Mouse (Mus musculus) ES-Bruce4 (cell line): ENCODE measurements around the gene Ano1. TPM values are rescaled to one million over a fixed set of nuclear protein-coding genes. Genes with fewer than 3 reads are reported as not detected.

Experiments used
- H3K27ac ChIP-seq: 2 replicates; pipeline ENCODE4 v1.5.1; 2012; ENCODE audit warnings: low read length, inconsistent platforms; ENCODE audit not compliant: insufficient read depth
- H3K27me3 ChIP-seq: 2 replicates; pipeline ENCODE4 v1.6.1; 2012; ENCODE audit warnings: mild to moderate bottlenecking, low read length, inconsistent platforms; ENCODE audit not compliant: control insufficient read depth, poor library complexity, insufficient read depth, severe bottlenecking
- H3K36me3 ChIP-seq: 2 replicates; pipeline ENCODE4 v1.6.1; 2012; ENCODE audit warnings: inconsistent platforms, mild to moderate bottlenecking, low read length, moderate library complexity; ENCODE audit not compliant: control insufficient read depth, poor library complexity, insufficient read depth, severe bottlenecking
- H3K4me1 ChIP-seq: one replicate; pipeline ENCODE4 v1.8.1; 2011; ENCODE audit warnings: low read length; ENCODE audit not compliant: control insufficient read depth, insufficient read depth
- H3K4me3 ChIP-seq: 2 replicates; pipeline ENCODE4 v1.5.1; 2011; ENCODE audit warnings: low read depth, mild to moderate bottlenecking, low read length
- H3K9ac ChIP-seq: 2 replicates; pipeline ENCODE4 v1.6.1; 2012; ENCODE audit warnings: low read depth, mild to moderate bottlenecking, inconsistent platforms; ENCODE audit not compliant: poor library complexity, severe bottlenecking
- H3K9me3 ChIP-seq: replicated peaks from 2 replicates; pipeline ENCODE4 v1.6.1; 2012; ENCODE audit warnings: mild to moderate bottlenecking, low read length, inconsistent platforms; ENCODE audit not compliant: control insufficient read depth, poor library complexity, insufficient read depth, severe bottlenecking
- CTCF ChIP-seq: IDR thresholded peaks from one replicate; pipeline ENCODE4 v1.8.1; 2011; ENCODE audit warnings: low read depth, low read length
- EP300 ChIP-seq: IDR thresholded peaks from 2 replicates; pipeline ENCODE4 v1.6.1; 2011; ENCODE audit warnings: low read depth, low read length; ENCODE audit not compliant: insufficient read depth
- POLR2A ChIP-seq: IDR thresholded peaks from one replicate; pipeline ENCODE4 v1.8.1; 2011; ENCODE audit warnings: low read length; ENCODE audit not compliant: insufficient read depth
- polyA plus RNA-seq: library from polyadenylated mRNA; stranded (reverse); fragments of >200 nt; gene quantifications from 2 replicates; pipeline ENCODE4 v1.2.4, GENCODE M21; 2011; ENCODE audit warnings: low read depth; ENCODE audit not compliant: missing spikeins, insufficient read depth, insufficient read length

Ano1 gene
- polyA plus RNA-seq, 1 experiment, result 1.7 TPM

GRCm38 (mm10) chr7:144549904-144550566 is 201.7 kb downstream of the Ano1 start:
- no peak for TF ChIP-seq POLR2A
- no peak for TF ChIP-seq CTCF
- no peak for TF ChIP-seq EP300

DNA sequence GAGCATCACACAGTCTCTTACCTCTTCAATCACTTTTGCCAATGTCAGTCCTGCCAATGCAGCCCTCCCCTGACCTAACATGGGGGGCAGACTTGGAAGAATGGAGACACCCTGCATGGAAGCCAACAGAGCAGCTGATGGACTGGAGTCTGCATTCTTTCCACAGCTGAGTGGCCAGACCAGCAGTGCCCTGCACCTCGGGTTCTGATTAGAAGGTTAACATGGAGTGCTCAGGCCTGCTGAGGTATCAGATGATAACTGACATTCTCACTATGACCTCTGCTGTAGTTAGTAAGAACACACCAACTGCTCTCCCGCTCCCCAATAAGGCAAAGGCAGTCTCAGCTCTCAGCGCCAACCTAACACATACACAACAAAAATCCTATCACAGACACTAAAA is 206.5 kb downstream of the Ano1 start:
- Histone ChIP-seq H3K9me3 (no peaks in the 10 kb centered on the region), H3K4me1 (no peaks in the 10 kb centered on the region), H3K4me3 (no peak overlapping the region), H3K27ac (no peak overlapping the region), H3K27me3 (no peaks in the 10 kb centered on the region), H3K36me3 (peaks cover 3% of the 10 kb centered on the region; the same call in 1 of the 2 replicates), H3K9ac (no peak overlapping the region)
- TF ChIP-seq EP300, result no peak
- no peak for TF ChIP-seq POLR2A
- no peak for TF ChIP-seq CTCF

More at GRCm38 (mm10) chr7:144549904-144550566, 201.7 kb downstream of the Ano1 start:
- no peak overlapping the region for H3K9ac ChIP-seq
- H3K4me1 ChIP-seq, result peaks cover 3% of the 10 kb centered on the region
- H3K36me3 ChIP-seq, result peaks cover 3% of the 10 kb centered on the region; the same call in 1 of the 2 replicates
- no peak overlapping the region for H3K27ac ChIP-seq
- H3K27me3 ChIP-seq, result no peaks in the 10 kb centered on the region
- no peak overlapping the region for H3K4me3 ChIP-seq
- H3K9me3 ChIP-seq, result no peaks in the 10 kb centered on the region

GRCm38 (mm10) chr7:144541351-144541750 is 210.4 kb downstream of the Ano1 start:
- no peak overlapping the region for H3K9ac ChIP-seq

GRCm38 (mm10) chr7:144539146-144539545 is 212.6 kb downstream of the Ano1 start:
- H3K27me3 ChIP-seq, result no peaks in the 10 kb centered on the region
- H3K4me3 ChIP-seq, result no peak overlapping the region
- H3K9me3 ChIP-seq, result no peaks in the 10 kb centered on the region
- H3K4me1 ChIP-seq, result no peaks in the 10 kb centered on the region
- H3K36me3 ChIP-seq, result no peaks in the 10 kb centered on the region; the same call in 1 of the 2 replicates
- H3K9ac ChIP-seq, result no peak overlapping the region
- no peak for TF ChIP-seq POLR2A
- no peak for TF ChIP-seq EP300
- TF ChIP-seq CTCF, result no peak
- H3K27ac ChIP-seq, result no peak overlapping the region

More at GRCm38 (mm10) chr7:144541351-144541750, 210.4 kb downstream of the Ano1 start:
- no peak for TF ChIP-seq EP300
- TF ChIP-seq POLR2A, result no peak
- no peak for TF ChIP-seq CTCF
- H3K36me3 ChIP-seq, result no peaks in the 10 kb centered on the region; the same call in 1 of the 2 replicates
- no peaks in the 10 kb centered on the region for H3K4me1 ChIP-seq
- no peaks in the 10 kb centered on the region for H3K9me3 ChIP-seq
- no peaks in the 10 kb centered on the region for H3K27me3 ChIP-seq
- no peak overlapping the region for H3K4me3 ChIP-seq
- no peak overlapping the region for H3K27ac ChIP-seq

Other genes starting within 250 kb of the Ano1 start
- gene Ppfia1, start 198.2 kb downstream of the Ano1 start, polyA plus RNA-seq, result 59.0 and 80.5 TPM in 2 replicates
- 2.5 and 2.9 TPM in 2 replicates for gene Fadd, start 169.5 kb downstream of the Ano1 start, polyA plus RNA-seq
- 0.43 and 0.78 TPM in 2 replicates for gene Fgf3, start 86.1 kb upstream of the Ano1 start, polyA plus RNA-seq
- gene Fgf4, start 95.4 kb upstream of the Ano1 start, polyA plus RNA-seq, result 82.9 and 84.3 TPM in 2 replicates
- gene Fgf15, start 144.6 kb upstream of the Ano1 start, polyA plus RNA-seq, result 3.1 and 3.3 TPM in 2 replicates
- 21.5 and 30.7 TPM in 2 replicates for gene LTO1, start 163.1 kb upstream of the Ano1 start, polyA plus RNA-seq
- 36.3 and 36.5 TPM in 2 replicates for gene Ccnd1, start 188.0 kb upstream of the Ano1 start, polyA plus RNA-seq